In genomic region chr10:39345921-39346320, GRCm38 (mm10) we compare ENCODE assay signal across 21 mouse cellular contexts. TPM values are rescaled to one million over a fixed set of nuclear protein-coding genes. Genes with fewer than 3 reads are reported as not detected.
A peak's percentile ranks its signal among the peaks of the same experiment; 100 is the strongest.
DNase-seq lines count a peak whose midpoint lies in the region; ATAC-seq and TF ChIP-seq lines count a peak whose summit lies in the region.
"Had no signal": no experiment of that assay in that cellular context is flagged by ENCODE, and none has a peak within 500 bp of the region (broad histone marks: within the 10 kb centered on the region; RNA-seq: fewer than 3 reads in every experiment).

No protein-coding gene starts in this region.

- no peak overlapping the region for H3K4me3 ChIP-seq in midbrain, embryonic 11.5 days (ENCODE audit: low read depth, low read length)
- H3K4me3 ChIP-seq in midbrain, embryonic 16.5 days (ENCODE audit: low read depth, low read length): no peak overlapping the region
- H3K4me3 ChIP-seq in myocyte: no peak overlapping the region
- H3K4me3 ChIP-seq: embryonic facial prominence, embryonic 12.5 days; forebrain, embryonic 13.5 days; forebrain, embryonic 15.5 days had no signal

- no peaks in the 10 kb centered on the region for H3K36me3 ChIP-seq in midbrain, embryonic 11.5 days (ENCODE audit: control insufficient read depth, insufficient read depth, low read length)
- no peaks in the 10 kb centered on the region for H3K36me3 ChIP-seq in midbrain, embryonic 16.5 days (ENCODE audit: control insufficient read depth, insufficient read depth, low read length)
- no peaks in the 10 kb centered on the region for H3K36me3 ChIP-seq in myocyte (ENCODE audit: control insufficient read depth, insufficient read depth)
- H3K36me3 ChIP-seq: embryonic facial prominence, embryonic 12.5 days; forebrain, embryonic 15.5 days had no signal

- H3K9ac ChIP-seq in midbrain, embryonic 11.5 days (ENCODE audit: low read length): no peak overlapping the region
- H3K9ac ChIP-seq in midbrain, embryonic 16.5 days (ENCODE audit: low read depth, low read length): no peak overlapping the region
- H3K9ac ChIP-seq: embryonic facial prominence, embryonic 12.5 days; forebrain, embryonic 13.5 days; forebrain, embryonic 15.5 days; forebrain, postnatal 0 days had no signal

- H3K27me3 ChIP-seq in midbrain, embryonic 11.5 days (ENCODE audit: control insufficient read depth, insufficient read depth, low read length): no peaks in the 10 kb centered on the region
- no peaks in the 10 kb centered on the region for H3K27me3 ChIP-seq in midbrain, embryonic 16.5 days (ENCODE audit: control insufficient read depth, insufficient read depth, low read depth, low read length)
- no peaks in the 10 kb centered on the region for H3K27me3 ChIP-seq in myocyte (ENCODE audit: control insufficient read depth, insufficient read depth, insufficient read length)
- H3K27me3 ChIP-seq: embryonic facial prominence, embryonic 12.5 days; forebrain, embryonic 13.5 days; forebrain, embryonic 15.5 days had no signal

- no peak for ATAC-seq in midbrain, embryonic 11.5 days (ENCODE audit: low FRiP score)
- no peak for ATAC-seq in midbrain, embryonic 16.5 days
- ATAC-seq: forebrain, embryonic 13.5 days; forebrain, embryonic 15.5 days; forebrain, postnatal 0 days had no signal

- no peaks in the 10 kb centered on the region for H3K4me1 ChIP-seq in midbrain, embryonic 11.5 days (ENCODE audit: control insufficient read depth, insufficient read depth, low read length)
- no peaks in the 10 kb centered on the region for H3K4me1 ChIP-seq in midbrain, embryonic 16.5 days (ENCODE audit: control insufficient read depth, insufficient read depth, low read length)
- H3K4me1 ChIP-seq: embryonic facial prominence, embryonic 12.5 days; forebrain, embryonic 13.5 days had no signal

- no peaks in the 10 kb centered on the region for H3K9me3 ChIP-seq in midbrain, embryonic 11.5 days (ENCODE audit: control insufficient read depth, low read length)
- H3K9me3 ChIP-seq in midbrain, embryonic 16.5 days (replicated peaks; ENCODE audit: control insufficient read depth, low read length, poor library complexity, severe bottlenecking): no peaks in the 10 kb centered on the region
- H3K9me3 ChIP-seq: embryonic facial prominence, embryonic 12.5 days; forebrain, embryonic 13.5 days; forebrain, embryonic 15.5 days had no signal

- peak; percentile 31 for DNase-seq in midbrain, embryonic 11.5 days (ENCODE audit: low spot score, missing footprints)
- DNase-seq in NIH3T3 (ENCODE audit: low read depth): peak; percentile 64
- no peak for DNase-seq in ovary, postnatal 10 days (ENCODE audit: low spot score)
- no peak for DNase-seq in layer of hippocampus, adult 8-10 months (ENCODE audit: low spot score in 2 of 2)
- DNase-seq: adrenal gland, adult 2 months; adrenal gland, postnatal 10 days; adrenal gland, postnatal 25 days; cerebellum, adult 11 months; cerebellum, adult 18-20 months; cerebellum, adult 8-10 months; cerebellum, adult 9-11 months; cerebellum, postnatal 14 days; cerebellum, postnatal 36 days; embryo, embryonic 11 days; forebrain, postnatal 0 days had no signal

- no peak overlapping the region for H3K4me2 ChIP-seq in midbrain, embryonic 11.5 days
- no peak overlapping the region for H3K4me2 ChIP-seq in midbrain, embryonic 16.5 days (ENCODE audit: low read length)
- no peak overlapping the region for H3K4me2 ChIP-seq in myocyte (ENCODE audit: low read depth)
- H3K4me2 ChIP-seq: embryonic facial prominence, embryonic 12.5 days; forebrain, embryonic 13.5 days; forebrain, embryonic 15.5 days had no signal

- no peak for TF ChIP-seq POLR2A in myocyte (IDR thresholded peaks at IDR 0.05; ENCODE audit: insufficient read length, low read depth)

- H3ac ChIP-seq in myocyte (ENCODE audit: control insufficient read depth, insufficient read length): no peak overlapping the region

- H3K27ac ChIP-seq in midbrain, embryonic 11.5 days (ENCODE audit: low read depth, low read length): no peak overlapping the region
- no peak overlapping the region for H3K27ac ChIP-seq in midbrain, embryonic 16.5 days (ENCODE audit: low read length)
- H3K27ac ChIP-seq: embryonic facial prominence, embryonic 12.5 days; forebrain, embryonic 13.5 days; forebrain, embryonic 15.5 days had no signal

- WGBS in midbrain, embryonic 11.5 days: 69% methylated on average over 1 of the region's 1 CpGs
- 52% methylated on average over 1 of the region's 1 CpGs for WGBS in midbrain, embryonic 16.5 days

- no peaks in the 10 kb centered on the region for H3K79me2 ChIP-seq in myocyte (ENCODE audit: control insufficient read depth, insufficient read depth)

TF ChIP-seq in myocyte, 11 proteins besides CTCF, POLR2A, EP300 and RAD21:
- peak; percentile 34; the same call in 1 of the 2 replicates for TF ChIP-seq CEBPB (IDR thresholded peaks at IDR 0.05; ENCODE audit: insufficient read depth, poor library complexity, severe bottlenecking)
- no peak for TF ChIP-seq MAX (IDR thresholded peaks at IDR 0.05; ENCODE audit: low read depth)
- TF ChIP-seq USF1 (IDR thresholded peaks at IDR 0.05; ENCODE audit: low read depth): no peak
- TF ChIP-seq REST (IDR thresholded peaks at IDR 0.05; ENCODE audit: insufficient read depth, insufficient read length): no peak
TF ChIP-seq in myocyte: peak in this region for 1.

RNA-seq across cellular contexts. Expression of gene Fyn, which starts 22.7 kb away (rescaled TPM):
- 43.7 and 44.3 TPM in 2 replicates for polyA plus RNA-seq in midbrain, embryonic 11.5 days (2014; fragmentation: Nextera tagmentation; extraction: Ambion mirVana)
- polyA plus RNA-seq in midbrain, embryonic 16.5 days (2015; fragmentation: Nextera tagmentation; extraction: Ambion mirVana): 71.2 and 71.3 TPM in 2 replicates
- 148 TPM for polyA plus RNA-seq in myocyte (2012; fragmentation: generic; extraction: Trizol)
- total RNA-seq in layer of hippocampus, adult 8-10 months (2022): 100 to 1,000 TPM; 113 to 122 (median 118) TPM
- total RNA-seq: MEL had no signal

Comparison
In these comparisons a context has a peak if more than half of its experiments do, and no peak if none do; other contexts are left out.
1. DNase-seq: peak in midbrain, embryonic 11.5 days (single experiment) and NIH3T3 (single experiment); none in ovary, postnatal 10 days (single experiment) and layer of hippocampus, adult 8-10 months (0 of 2).